Mouse (Mus musculus): Measurements from ENCODE around the gene Tnn.

DNA sequence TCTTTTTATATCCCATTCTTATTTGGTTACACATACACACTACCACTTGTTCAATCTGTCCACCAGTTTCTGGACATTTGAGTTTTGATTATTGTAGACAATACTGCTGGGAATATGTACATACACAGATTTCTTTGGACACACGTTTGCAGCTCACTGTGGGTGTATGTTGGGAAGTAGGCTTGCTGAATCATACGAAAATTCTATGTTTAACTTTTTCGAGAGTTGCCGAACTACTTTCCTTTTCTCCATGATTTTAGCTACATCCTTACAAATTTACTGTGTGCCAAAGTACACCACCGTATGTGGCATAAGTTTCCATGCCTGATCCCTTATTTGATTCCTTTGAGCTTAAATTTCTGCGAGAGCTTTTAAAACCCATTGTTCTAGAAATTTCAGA lies 102.5 kb downstream of the Tnn start:
- TF ChIP-seq CTCF (IDR thresholded peaks at IDR 0.05; ENCODE audit: low read depth), result no peak
- TF ChIP-seq EP300 (IDR thresholded peaks at IDR 0.05; ENCODE audit: low read depth), result no peak

All from liver, postnatal 0 days (tissue).